Mouse (Mus musculus): ENCODE data around the gene Armh3.
A peak's percentile ranks its signal among the peaks of the same experiment; 100 is the strongest.

- TF ChIP-seq CTCF (IDR thresholded peaks at IDR 0.05; ENCODE audit: low read depth) (peak; percentile 36), EP300 (optimal IDR thresholded peaks at IDR 0.05) (no peak)
Measured at GRCm38 (mm10) chr19:45913036-45913435, 85.3 kb downstream of the Armh3 start.
